In genomic region chr6:23886418-23886817, GRCm38 (mm10) we compare ENCODE assay signal across 9 mouse cellular contexts. TPM values are rescaled to one million over a fixed set of nuclear protein-coding genes. Genes with fewer than 3 reads are reported as not detected.
A peak's percentile ranks its signal among the peaks of the same experiment; 100 is the strongest.
DNase-seq lines count a peak whose midpoint lies in the region; ATAC-seq and TF ChIP-seq lines count a peak whose summit lies in the region.
"Had no signal": no experiment of that assay in that cellular context is flagged by ENCODE, and none has a peak within 500 bp of the region (broad histone marks: within the 10 kb centered on the region; RNA-seq: fewer than 3 reads in every experiment).

No protein-coding gene starts in this region.

- H3K4me2 ChIP-seq in hindbrain, postnatal 0 days (ENCODE audit: low read depth, low read length), result no peak overlapping the region
- no peak overlapping the region for H3K4me2 ChIP-seq in liver, postnatal 0 days (ENCODE audit: low read depth, low read length)
- H3K4me2 ChIP-seq: liver, embryonic 13.5 days had no signal

- H3K27me3 ChIP-seq in cerebellum, adult 2 months (ENCODE audit: control insufficient read depth, insufficient read depth, low read length), result no peaks in the 10 kb centered on the region
- H3K27me3 ChIP-seq in hindbrain, postnatal 0 days (ENCODE audit: insufficient read depth, low read length), result no peaks in the 10 kb centered on the region
- H3K27me3 ChIP-seq in liver, postnatal 0 days (ENCODE audit: insufficient read depth, low read length), result no peaks in the 10 kb centered on the region
- H3K27me3 ChIP-seq: liver, embryonic 13.5 days had no signal

- TF ChIP-seq EP300 in liver, postnatal 0 days (IDR thresholded peaks at IDR 0.05; ENCODE audit: low read depth), result no peak

- H3K9ac ChIP-seq in hindbrain, postnatal 0 days (replicated peaks; ENCODE audit: low read length), result no peak overlapping the region
- H3K9ac ChIP-seq in liver, postnatal 0 days (replicated peaks), result no peak overlapping the region
- H3K9ac ChIP-seq: liver, embryonic 13.5 days had no signal

- peak; percentile 56; the same call in 1 of the 2 replicates for ATAC-seq in hindbrain, postnatal 0 days
- ATAC-seq in liver, postnatal 0 days, result no peak
- ATAC-seq in erythroblast, adult 5-6 weeks (replicated peaks; ENCODE audit: low FRiP score, poor library complexity, severe bottlenecking), result no peak

- no peak overlapping the region for H3K27ac ChIP-seq in cerebellum, adult 2 months (ENCODE audit: insufficient read depth, low read length)
- H3K27ac ChIP-seq in cortical plate, adult 2 months (ENCODE audit: insufficient read depth, low read length), result no peak overlapping the region
- no peak overlapping the region for H3K27ac ChIP-seq in hindbrain, postnatal 0 days
- no peak overlapping the region for H3K27ac ChIP-seq in liver, postnatal 0 days (ENCODE audit: low read depth)
- H3K27ac ChIP-seq: liver, embryonic 13.5 days had no signal

- no peak overlapping the region for H3K4me3 ChIP-seq in cerebellum, adult 2 months (replicated peaks; ENCODE audit: insufficient read depth, low read depth, low read length)
- H3K4me3 ChIP-seq in cortical plate, adult 2 months (ENCODE audit: insufficient read depth, low read length), result no peak overlapping the region
- no peak overlapping the region for H3K4me3 ChIP-seq in hindbrain, postnatal 0 days (ENCODE audit: low read length)
- no peak overlapping the region for H3K4me3 ChIP-seq in liver, postnatal 0 days (ENCODE audit: low read depth, low read length)
- H3K4me3 ChIP-seq: liver, embryonic 13.5 days had no signal

- 25% methylated on average over 6 of the region's 6 CpGs for WGBS in cerebellum, adult 2 months
- 9% methylated on average over 6 of the region's 6 CpGs for WGBS in hindbrain, postnatal 0 days
- 19% methylated on average over 6 of the region's 6 CpGs for WGBS in liver, postnatal 0 days (ENCODE audit: insufficient replicate concordance)

- no peak for DNase-seq in cerebellum, adult 2 months
- DNase-seq in cerebellum, adult 18-20 months, result no peak
- DNase-seq in 3T3-L1 (ENCODE audit: low read depth, low spot score), result peak; percentile 13
- peak; percentile 53 for DNase-seq in hindbrain, postnatal 0 days (ENCODE audit: low spot score)
- peak; percentile 13 for DNase-seq in liver, postnatal 0 days
- peak; percentile 6 for DNase-seq in ovary, adult 18-20 months (ENCODE audit: low spot score)
- DNase-seq: liver, embryonic 13.5 days had no signal

- H3K9me3 ChIP-seq in hindbrain, postnatal 0 days (ENCODE audit: low read length), result no peaks in the 10 kb centered on the region
- no peaks in the 10 kb centered on the region for H3K9me3 ChIP-seq in liver, postnatal 0 days (ENCODE audit: low read length)
- H3K9me3 ChIP-seq: liver, embryonic 13.5 days had no signal

- TF ChIP-seq POLR2A in cerebellum, adult 2 months (IDR thresholded peaks at IDR 0.05; ENCODE audit: borderline replicate concordance, insufficient read depth, low read length), result no peak
- TF ChIP-seq POLR2A in cortical plate, adult 2 months (IDR thresholded peaks at IDR 0.05; ENCODE audit: extremely low read depth, insufficient read depth, low read length), result no peak

- TF ChIP-seq CTCF in cerebellum, adult 2 months (IDR thresholded peaks at IDR 0.05; ENCODE audit: borderline replicate concordance, insufficient read depth, low read depth, low read length), result peak; percentile 24; the same call in 1 of the 2 replicates
- peak; percentile 40; the same call in 1 of the 2 replicates for TF ChIP-seq CTCF in cortical plate, adult 2 months (IDR thresholded peaks at IDR 0.05; ENCODE audit: extremely low read depth, insufficient read depth, low read length)
- TF ChIP-seq CTCF in hindbrain, postnatal 0 days (IDR thresholded peaks at IDR 0.05; ENCODE audit: low read depth), result peak; percentile 70
- peak; percentile 44 for TF ChIP-seq CTCF in liver, postnatal 0 days (IDR thresholded peaks at IDR 0.05; ENCODE audit: low read depth)

- H3K4me1 ChIP-seq in cerebellum, adult 2 months (ENCODE audit: control insufficient read depth, insufficient read depth, low read length), result no peaks in the 10 kb centered on the region
- no peaks in the 10 kb centered on the region for H3K4me1 ChIP-seq in cortical plate, adult 2 months (ENCODE audit: control insufficient read depth, insufficient read depth, low read length)
- H3K4me1 ChIP-seq in hindbrain, postnatal 0 days (ENCODE audit: insufficient read depth, low read length), result no peaks in the 10 kb centered on the region
- no peaks in the 10 kb centered on the region for H3K4me1 ChIP-seq in liver, postnatal 0 days (ENCODE audit: insufficient read depth)
- H3K4me1 ChIP-seq: liver, embryonic 13.5 days had no signal

- H3K36me3 ChIP-seq in hindbrain, postnatal 0 days (ENCODE audit: insufficient read depth, low read length), result no peaks in the 10 kb centered on the region
- H3K36me3 ChIP-seq in liver, postnatal 0 days (replicated peaks; ENCODE audit: insufficient read depth, low read length), result no peaks in the 10 kb centered on the region
- H3K36me3 ChIP-seq: liver, embryonic 13.5 days had no signal

RNA-seq across cellular contexts. Expression of gene Cadps2, which starts 47.2 kb away (rescaled TPM):
- 102 and 118 TPM in 2 replicates for polyA plus RNA-seq in cerebellum, adult 2 months (2012; rRNA removed)
- polyA plus RNA-seq in cortical plate, adult 2 months (2012; rRNA removed), result 40.9 and 45.5 TPM in 2 replicates
- 57.5 and 58.2 TPM in 2 replicates for total RNA-seq in hindbrain, postnatal 0 days (2014; rRNA removed)
- polyA plus RNA-seq in hindbrain, postnatal 0 days (2015; fragmentation: Nextera tagmentation; extraction: Ambion mirVana), result 15.9 and 19.6 TPM in 2 replicates
- polyA plus RNA-seq in liver, postnatal 0 days (2015; fragmentation: Nextera tagmentation; extraction: Ambion mirVana), result 0.13 and 0.18 TPM in 2 replicates
- total RNA-seq in erythroblast, adult 5-6 weeks (2015; ENCODE audit: low replicate concordance), result not detected in 2 replicates
- total RNA-seq in erythroblast, adult 5-6 weeks (2017; ENCODE audit: low replicate concordance), result 0.70 TPM in 1 of 2 replicates, not detected in the other

Comparison
In these comparisons a context has a peak if more than half of its experiments do, and no peak if none do; other contexts are left out.
1. DNase-seq: peak in 3T3-L1 (single experiment), hindbrain, postnatal 0 days (single experiment), liver, postnatal 0 days (single experiment) and ovary, adult 18-20 months (single experiment); none in cerebellum, adult 2 months (0 of 2) and cerebellum, adult 18-20 months (0 of 2).
2. RNA of gene Cadps2, which starts 47.2 kb away (polyA plus RNA-seq): 102 to 118 TPM in cerebellum, adult 2 months, 40.9 to 45.5 TPM in cortical plate, adult 2 months and 15.9 to 19.6 TPM in hindbrain, postnatal 0 days; 0.13 to 0.18 TPM in liver, postnatal 0 days; every median in the first group is over 10 times any median in the second.
3. Peak in every context shown above with its lines, with median percentiles within 50 percentile points of each other: CTCF ChIP-seq.